11 mouse cellular contexts compared by ENCODE assay signal in the genomic region with DNA sequence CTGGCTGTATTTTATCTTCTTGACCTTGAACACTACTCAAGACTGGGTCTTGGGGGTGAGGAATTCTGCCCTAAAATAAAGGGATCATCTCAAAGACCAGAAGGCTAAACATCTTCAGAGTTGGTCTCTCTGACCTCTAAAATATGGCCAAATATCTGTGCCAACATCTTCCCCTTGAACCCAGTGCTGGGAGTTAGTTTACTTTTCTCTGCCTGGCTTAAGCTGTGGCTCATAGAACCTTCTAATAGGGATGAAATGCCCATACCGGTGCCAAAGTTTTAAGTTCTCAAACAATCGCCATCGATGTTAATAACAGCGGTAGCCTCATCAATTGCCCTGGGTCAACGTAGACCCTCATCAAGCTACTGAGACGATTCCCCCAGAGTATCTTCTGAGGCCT. TPM values are rescaled to one million over a fixed set of nuclear protein-coding genes. Genes with fewer than 3 reads are reported as not detected.
DNase-seq lines count a peak whose midpoint lies in the region; ATAC-seq and TF ChIP-seq lines count a peak whose summit lies in the region.
"Had no signal": no experiment of that assay in that cellular context is flagged by ENCODE, and none has a peak within 500 bp of the region (broad histone marks: within the 10 kb centered on the region; RNA-seq: fewer than 3 reads in every experiment).

No protein-coding gene starts in this region.

- no peaks in the 10 kb centered on the region for H3K9me3 ChIP-seq in heart, embryonic 15.5 days (replicated peaks)
- no peaks in the 10 kb centered on the region for H3K9me3 ChIP-seq in ES-E14 (ENCODE audit: control insufficient read depth, insufficient read depth, low read depth, low read length)
- H3K9me3 ChIP-seq in hindbrain, embryonic 13.5 days = no peaks in the 10 kb centered on the region
- no peaks in the 10 kb centered on the region for H3K9me3 ChIP-seq in midbrain, embryonic 12.5 days
- H3K9me3 ChIP-seq: G1E had no signal

- peaks cover 5% of the 10 kb centered on the region; the same call in 1 of the 2 replicates for H3K36me3 ChIP-seq in heart, embryonic 15.5 days
- no peaks in the 10 kb centered on the region for H3K36me3 ChIP-seq in ES-E14 (ENCODE audit: control insufficient read depth, insufficient read depth, low read length, poor library complexity, severe bottlenecking)
- H3K36me3 ChIP-seq in hindbrain, embryonic 13.5 days = peaks cover 4% of the 10 kb centered on the region; the same call in 1 of the 2 replicates
- H3K36me3 ChIP-seq in midbrain, embryonic 12.5 days = no peaks in the 10 kb centered on the region

- no peak for ATAC-seq in heart, embryonic 15.5 days (replicated peaks; ENCODE audit: insufficient number of reproducible peaks, insufficient read depth, low FRiP score, low read depth)
- ATAC-seq in hindbrain, embryonic 13.5 days (ENCODE audit: low FRiP score) = no peak
- ATAC-seq in midbrain, embryonic 12.5 days (ENCODE audit: low FRiP score, low read depth) = no peak

- H3K9ac ChIP-seq in heart, embryonic 15.5 days = peak overlapping the region; percentile 68
- peak overlapping the region; percentile 70 for H3K9ac ChIP-seq in ES-E14 (ENCODE audit: insufficient read depth, low read depth, low read length, poor library complexity, severe bottlenecking)
- peak overlapping the region; percentile 77 for H3K9ac ChIP-seq in hindbrain, embryonic 13.5 days
- H3K9ac ChIP-seq in midbrain, embryonic 12.5 days (replicated peaks) = peak overlapping the region; percentile 60; the same call in 1 of the 2 replicates

- H3K27me3 ChIP-seq in heart, embryonic 15.5 days = peaks cover 10% of the 10 kb centered on the region; the same call in 1 of the 2 replicates
- peaks cover 72% of the 10 kb centered on the region for H3K27me3 ChIP-seq in hindbrain, embryonic 13.5 days
- peaks cover 68% of the 10 kb centered on the region for H3K27me3 ChIP-seq in midbrain, embryonic 12.5 days

- peaks cover 45% of the 10 kb centered on the region for H3K4me1 ChIP-seq in heart, embryonic 15.5 days (replicated peaks)
- H3K4me1 ChIP-seq in ES-E14 (ENCODE audit: control insufficient read depth in 2 of 2, insufficient read depth in 2 of 2, low read length in 2 of 2, poor library complexity in 1 of 2) = peaks cover 0 to 18% of the 10 kb centered on the region in 2 experiments; a peak in 2 of 4 replicates
- H3K4me1 ChIP-seq in hindbrain, embryonic 13.5 days (replicated peaks) = peaks cover 18% of the 10 kb centered on the region
- H3K4me1 ChIP-seq in midbrain, embryonic 12.5 days = peaks cover 14% of the 10 kb centered on the region

- peak overlapping the region; percentile 94 for H3K27ac ChIP-seq in heart, embryonic 15.5 days
- H3K27ac ChIP-seq in ES-E14 (ENCODE audit: insufficient read depth, low read depth, low read length, poor library complexity, severe bottlenecking) = no peak overlapping the region
- no peak overlapping the region for H3K27ac ChIP-seq in hindbrain, embryonic 13.5 days
- no peak overlapping the region for H3K27ac ChIP-seq in midbrain, embryonic 12.5 days (replicated peaks)

- no peak for DNase-seq in heart, postnatal 25 days (ENCODE audit: low spot score)
- no peak for DNase-seq in ES-E14 (ENCODE audit: low read depth, low spot score)
- no peak for DNase-seq in thymus, postnatal 36 days
- DNase-seq in adrenal gland, adult 2 months = no peak
- DNase-seq in left cerebral cortex, postnatal 4 days = no peak

- H3K4me3 ChIP-seq in heart, embryonic 15.5 days = peak overlapping the region; percentile 65
- peak overlapping the region; percentile 69 to 78 for H3K4me3 ChIP-seq in ES-E14 (ENCODE audit: insufficient read depth in 1 of 2, low read depth in 1 of 2, low read length in 2 of 2, poor library complexity in 1 of 2, severe bottlenecking in 1 of 2)
- peak overlapping the region; percentile 58 for H3K4me3 ChIP-seq in hindbrain, embryonic 13.5 days
- peak overlapping the region; percentile 59 for H3K4me3 ChIP-seq in midbrain, embryonic 12.5 days

- H3K4me2 ChIP-seq in heart, embryonic 15.5 days = peak overlapping the region; percentile 88
- peak overlapping the region; percentile 99 for H3K4me2 ChIP-seq in hindbrain, embryonic 13.5 days
- H3K4me2 ChIP-seq in midbrain, embryonic 12.5 days (replicated peaks) = peak overlapping the region; percentile 98

- WGBS in heart, embryonic 15.5 days = 3% methylated on average over 6 of the region's 6 CpGs
- WGBS in hindbrain, embryonic 13.5 days = 10% methylated on average over 6 of the region's 6 CpGs
- WGBS in midbrain, embryonic 12.5 days = 4% methylated on average over 6 of the region's 6 CpGs

- intact Hi-C loops in heart, postnatal 25 days (cut with DNase I) = no loop called here
- intact Hi-C loops in left cerebral cortex, postnatal 4 days (cut with DNase I) = loop anchor here (10.0 kb wide), 1 partner anchor 127 kb away; no protein-coding TSS in a partner anchor

- in situ Hi-C loops in ES-E14 (cut with MboI; ENCODE audit: low sequenced_read_pairs in 2 of 2, unreplicated experiment in 2 of 2) = no loop called here

TF ChIP-seq in ES-E14, 5 proteins besides CTCF, POLR2A, EP300 and RAD21:
- TF ChIP-seq ZC3H11A (IDR thresholded peaks at IDR 0.05; ENCODE audit: borderline replicate concordance, low read depth, low read length) (no peak), ZNF384 (IDR thresholded peaks at IDR 0.05; ENCODE audit: low read depth, low read length) (no peak)

RNA-seq across cellular contexts. Expression of a gene that starts 0.4 kb away (rescaled TPM):
- 42.4 and 43.7 TPM in 2 replicates for polyA plus RNA-seq in heart, embryonic 15.5 days (2015; fragmentation: Nextera tagmentation; extraction: Ambion mirVana)
- total RNA-seq in heart, postnatal 25 days (2021) = 100 to 1,000 TPM; 203 to 217 TPM
- total RNA-seq in ES-E14 (2012; rRNA removed) = 0.48 and 0.80 TPM in 2 replicates
- 0.12 and 0.19 TPM in 2 replicates for polyA plus RNA-seq in hindbrain, embryonic 13.5 days (2015; fragmentation: Nextera tagmentation; extraction: Ambion mirVana)
- 0.13 TPM in 1 of 2 replicates, not detected in the other for polyA plus RNA-seq in midbrain, embryonic 12.5 days (2016; fragmentation: Nextera tagmentation; extraction: Ambion mirVana)
- 1 to 10 TPM; 1.3 to 2.0 TPM for total RNA-seq in adrenal gland, adult 2 months (2021)
- polyA plus RNA-seq in adrenal gland, adult 2 months (2012; rRNA removed) = 6.0 and 9.2 TPM in 2 replicates
- 1 to 10 TPM; 2.2 to 3.7 TPM for total RNA-seq in left cerebral cortex, postnatal 4 days (2021)
- total RNA-seq: common myeloid progenitor, adult 5-6 weeks; megakaryocyte progenitor cell, adult 5-6 weeks had no signal
- polyA plus RNA-seq: G1E had no signal

RNA-seq across cellular contexts. Expression of a gene that starts 27.6 kb away (rescaled TPM):
- 3.2 and 4.9 TPM in 2 replicates for polyA plus RNA-seq in heart, embryonic 15.5 days (2015; fragmentation: Nextera tagmentation; extraction: Ambion mirVana)
- total RNA-seq in heart, postnatal 25 days (2021) = 10 to 100 TPM; 10.7 to 11.7 TPM
- 7.0 and 10.7 TPM in 2 replicates for total RNA-seq in ES-E14 (2012; rRNA removed)
- polyA plus RNA-seq in hindbrain, embryonic 13.5 days (2015; fragmentation: Nextera tagmentation; extraction: Ambion mirVana) = 29.4 and 31.0 TPM in 2 replicates
- polyA plus RNA-seq in midbrain, embryonic 12.5 days (2016; fragmentation: Nextera tagmentation; extraction: Ambion mirVana) = 22.3 and 26.1 TPM in 2 replicates
- total RNA-seq in adrenal gland, adult 2 months (2021) = 1 to 10 TPM; 6.0 to 7.3 TPM
- polyA plus RNA-seq in adrenal gland, adult 2 months (2012; rRNA removed) = 24.7 and 27.8 TPM in 2 replicates
- total RNA-seq in left cerebral cortex, postnatal 4 days (2021) = 100 to 1,000 TPM; 216 to 217 TPM

RNA-seq across cellular contexts. Expression of a gene that starts 31.5 kb away (rescaled TPM):
- 6.8 and 10.0 TPM in 2 replicates for polyA plus RNA-seq in heart, embryonic 15.5 days (2015; fragmentation: Nextera tagmentation; extraction: Ambion mirVana)
- 10 to 100 TPM; 51.3 TPM for total RNA-seq in heart, postnatal 25 days (2021)
- total RNA-seq in ES-E14 (2012; rRNA removed) = 43.1 and 55.2 TPM in 2 replicates
- 14.3 and 15.1 TPM in 2 replicates for polyA plus RNA-seq in hindbrain, embryonic 13.5 days (2015; fragmentation: Nextera tagmentation; extraction: Ambion mirVana)
- 12.9 and 13.0 TPM in 2 replicates for polyA plus RNA-seq in midbrain, embryonic 12.5 days (2016; fragmentation: Nextera tagmentation; extraction: Ambion mirVana)
- total RNA-seq in adrenal gland, adult 2 months (2021) = 10 to 100 TPM; 42.1 to 48.8 TPM
- 69.5 and 72.1 TPM in 2 replicates for polyA plus RNA-seq in adrenal gland, adult 2 months (2012; rRNA removed)
- 100 to 1,000 TPM; 150 to 151 TPM for total RNA-seq in left cerebral cortex, postnatal 4 days (2021)

RNA-seq across cellular contexts. Expression of a gene that starts 53.1 kb away (rescaled TPM):
- polyA plus RNA-seq in heart, embryonic 15.5 days (2015; fragmentation: Nextera tagmentation; extraction: Ambion mirVana) = 2.2 and 4.5 TPM in 2 replicates
- 1 to 10 TPM; 1.9 to 2.0 TPM for total RNA-seq in heart, postnatal 25 days (2021)
- 1.6 and 1.7 TPM in 2 replicates for total RNA-seq in ES-E14 (2012; rRNA removed)
- 1.9 and 3.3 TPM in 2 replicates for polyA plus RNA-seq in hindbrain, embryonic 13.5 days (2015; fragmentation: Nextera tagmentation; extraction: Ambion mirVana)
- 3.4 and 4.3 TPM in 2 replicates for polyA plus RNA-seq in midbrain, embryonic 12.5 days (2016; fragmentation: Nextera tagmentation; extraction: Ambion mirVana)
- total RNA-seq in adrenal gland, adult 2 months (2021) = 10 to 100 TPM; 12.1 to 29.9 TPM
- 28.7 and 38.9 TPM in 2 replicates for polyA plus RNA-seq in adrenal gland, adult 2 months (2012; rRNA removed)
- total RNA-seq in left cerebral cortex, postnatal 4 days (2021) = under 1 TPM; 0.50 to 0.54 TPM

RNA-seq across cellular contexts. Expression of a gene that starts 53.9 kb away (rescaled TPM):
- polyA plus RNA-seq in heart, embryonic 15.5 days (2015; fragmentation: Nextera tagmentation; extraction: Ambion mirVana) = 26.3 and 32.2 TPM in 2 replicates
- total RNA-seq in heart, postnatal 25 days (2021) = 1 to 10 TPM; 8.4 to 9.6 TPM
- 18.4 and 23.5 TPM in 2 replicates for total RNA-seq in ES-E14 (2012; rRNA removed)
- polyA plus RNA-seq in hindbrain, embryonic 13.5 days (2015; fragmentation: Nextera tagmentation; extraction: Ambion mirVana) = 14.9 and 15.5 TPM in 2 replicates
- polyA plus RNA-seq in midbrain, embryonic 12.5 days (2016; fragmentation: Nextera tagmentation; extraction: Ambion mirVana) = 28.8 and 31.3 TPM in 2 replicates
- 10 to 100 TPM in 1 of 2 experiments, 1 to 10 TPM in 1; 6.3 to 15.6 TPM for total RNA-seq in adrenal gland, adult 2 months (2021)
- polyA plus RNA-seq in adrenal gland, adult 2 months (2012; rRNA removed) = 31.1 and 37.1 TPM in 2 replicates
- total RNA-seq in left cerebral cortex, postnatal 4 days (2021) = 1 to 10 TPM; 5.8 TPM

Comparison
In these comparisons a context has a peak if more than half of its experiments do, and no peak if none do; other contexts are left out.
1. RNA of a gene that starts 0.4 kb away (total RNA-seq): 203 to 217 TPM in heart, postnatal 25 days; 2.2 to 3.7 TPM in left cerebral cortex, postnatal 4 days, 1.3 to 2.0 TPM in adrenal gland, adult 2 months and 0.48 to 0.80 TPM in ES-E14; every median in the first group is over 10 times any median in the second.
2. RNA of a gene that starts 27.6 kb away (total RNA-seq): 216 to 217 TPM in left cerebral cortex, postnatal 4 days; 10.7 to 11.7 TPM in heart, postnatal 25 days, 6.0 to 7.3 TPM in adrenal gland, adult 2 months and 7.0 to 10.7 TPM in ES-E14; every median in the first group is over 10 times any median in the second.
3. Peak in every context shown above with its lines, with median percentiles within 50 percentile points of each other: H3K4me2 ChIP-seq, H3K4me3 ChIP-seq and H3K9ac ChIP-seq.